Mouse (Mus musculus) bone marrow, adult 2 months (tissue): ENCODE data around the gene Tead2.

Experiments used
- CTCF ChIP-seq: fragments of 200-500 bp; IDR thresholded peaks from 2 replicates; pipeline ENCODE4 v1.5.1; 2011; ENCODE audit warnings: low read length, control low read depth; ENCODE audit not compliant: control insufficient read depth, insufficient read depth
- POLR2A ChIP-seq: fragments of 200-500 bp; IDR thresholded peaks from 2 replicates; pipeline ENCODE4 v1.6.1; 2011; ENCODE audit warnings: low read depth, mild to moderate bottlenecking, control low read depth, low read length, borderline replicate concordance; ENCODE audit not compliant: control insufficient read depth

DNA sequence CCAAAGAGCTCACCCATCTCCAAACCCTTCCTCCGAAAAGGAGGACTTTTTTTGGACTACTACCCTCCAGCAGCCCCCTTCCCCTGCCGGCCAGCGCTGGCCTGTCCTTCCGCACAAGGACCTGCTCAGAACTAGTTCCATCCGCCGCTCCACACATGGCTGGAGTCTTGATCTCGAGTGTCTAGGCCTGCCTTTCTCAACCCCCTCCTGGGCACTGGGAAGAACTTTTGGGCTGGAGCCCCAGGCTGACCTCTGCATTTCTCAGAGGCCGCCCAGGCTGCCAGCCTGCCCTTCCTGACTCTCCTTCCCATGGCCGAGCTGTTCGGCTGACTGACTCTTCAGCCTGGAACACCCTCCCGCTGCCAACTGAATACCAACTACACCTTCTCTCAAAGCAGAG is 32.9 kb upstream of the Tead2 start:
- TF ChIP-seq CTCF (no peak), POLR2A (no peak)
